Mouse (Mus musculus): ENCODE results near the gene Zfpl1. TPM values are rescaled to one million over a fixed set of nuclear protein-coding genes. Genes with fewer than 3 reads are reported as not detected.
"Not testable (repeated sequence)": the region's sequence is repeated elsewhere in the genome, so short reads cannot be mapped to it uniquely, and the experiment has no call there.

The Zfpl1 gene
- 12.2 and 22.8 TPM in 2 replicates for polyA plus RNA-seq (2011; ENCODE audit: insufficient read depth, insufficient read length, low replicate concordance, missing spikeins)

GRCm38 (mm10) chr19:6084478-6085248, at the start of gene Zfpl1, which contains the start of gene Cdca5:
Gene Zfpl1, minus strand, starts transcription at chr19:6084956.
Gene Cdca5, plus strand, starts transcription at chr19:6084983.
- H3K27ac ChIP-seq (ENCODE audit: control insufficient read depth, insufficient read depth, low read depth, low read length, poor library complexity): peak within 1 kb of the TSS; percentile 61
- under 1% methylated on average over 58 of the region's 58 CpGs for WGBS
- no peaks in the 10 kb centered on the region; the same call in 1 of the 2 replicates for H3K4me1 ChIP-seq (ENCODE audit: control insufficient read depth, insufficient read depth, low read length)
- no peak; the same call in 1 of the 2 replicates for TF ChIP-seq CTCF (IDR thresholded peaks at IDR 0.05; ENCODE audit: control insufficient read depth, insufficient read depth, low read length)
- TF ChIP-seq POLR2A (IDR thresholded peaks at IDR 0.05; ENCODE audit: borderline replicate concordance, control insufficient read depth, low read depth, low read length): peak; percentile 82
- H3K4me3 ChIP-seq (replicated peaks; ENCODE audit: control insufficient read depth, low read depth, low read length): peak within 1 kb of the TSS; percentile 71

GRCm38 (mm10) chr19:6133197-6133596, 48.4 kb upstream of the Zfpl1 start:
- not testable (repeated sequence) for H3K4me1 ChIP-seq (ENCODE audit: control insufficient read depth, insufficient read depth, low read length); H3K27ac ChIP-seq (ENCODE audit: control insufficient read depth, insufficient read depth, low read depth, low read length, poor library complexity); H3K4me3 ChIP-seq (replicated peaks; ENCODE audit: control insufficient read depth, low read depth, low read length)
- 31% methylated on average over 1 of the region's 1 CpGs for WGBS

GRCm38 (mm10) chr19:6132171-6132827, 47.5 kb upstream of the Zfpl1 start:
- 70% methylated on average over 7 of the region's 7 CpGs for WGBS
- Histone ChIP-seq H3K4me3 (replicated peaks; ENCODE audit: control insufficient read depth, low read depth, low read length) (no peak overlapping the region), H3K27ac (ENCODE audit: control insufficient read depth, insufficient read depth, low read depth, low read length, poor library complexity) (peak overlapping the region; percentile 37), H3K4me1 (ENCODE audit: control insufficient read depth, insufficient read depth, low read length) (peaks cover 6% of the 10 kb centered on the region; the same call in 1 of the 2 replicates)
- TF ChIP-seq POLR2A (IDR thresholded peaks at IDR 0.05; ENCODE audit: borderline replicate concordance, control insufficient read depth, low read depth, low read length) (no peak), CTCF (IDR thresholded peaks at IDR 0.05; ENCODE audit: control insufficient read depth, insufficient read depth, low read length) (no peak)

- WGBS: 61% methylated on average over 7 of the region's 7 CpGs
- not testable (repeated sequence) for H3K27ac ChIP-seq (ENCODE audit: control insufficient read depth, insufficient read depth, low read depth, low read length, poor library complexity); H3K4me1 ChIP-seq (ENCODE audit: control insufficient read depth, insufficient read depth, low read length); H3K4me3 ChIP-seq (replicated peaks; ENCODE audit: control insufficient read depth, low read depth, low read length)
These were observed 45.8 kb upstream of the Zfpl1 start for GRCm38 (mm10) chr19:6130414-6131128.

- H3K4me3 ChIP-seq (replicated peaks; ENCODE audit: control insufficient read depth, low read depth, low read length): peak within 1 kb of the TSS; percentile 76
- WGBS: under 1% methylated on average over 32 of the region's 32 CpGs
- peak within 1 kb of the TSS; percentile 96 for H3K27ac ChIP-seq (ENCODE audit: control insufficient read depth, insufficient read depth, low read depth, low read length, poor library complexity)
- TF ChIP-seq POLR2A (IDR thresholded peaks at IDR 0.05; ENCODE audit: borderline replicate concordance, control insufficient read depth, low read depth, low read length) (peak; percentile 78; the same call in 1 of the 2 replicates), CTCF (IDR thresholded peaks at IDR 0.05; ENCODE audit: control insufficient read depth, insufficient read depth, low read length) (no peak)
- peaks cover 2% of the 10 kb centered on the region; the same call in 1 of the 2 replicates for H3K4me1 ChIP-seq (ENCODE audit: control insufficient read depth, insufficient read depth, low read length)
These were observed 43.1 kb upstream of the Zfpl1 start, which contains the start of gene Snx15 for GRCm38 (mm10) chr19:6127760-6128341. Gene Snx15, minus strand, starts transcription at chr19:6128304.

GRCm38 (mm10) chr19:6126789-6127580, 42.2 kb upstream of the Zfpl1 start:
- H3K4me1 ChIP-seq (ENCODE audit: control insufficient read depth, insufficient read depth, low read length): peaks cover 2% of the 10 kb centered on the region; the same call in 1 of the 2 replicates
- H3K27ac ChIP-seq (ENCODE audit: control insufficient read depth, insufficient read depth, low read depth, low read length, poor library complexity): no peak overlapping the region
- peak overlapping the region; percentile 76 for H3K4me3 ChIP-seq (replicated peaks; ENCODE audit: control insufficient read depth, low read depth, low read length)
- TF ChIP-seq CTCF (IDR thresholded peaks at IDR 0.05; ENCODE audit: control insufficient read depth, insufficient read depth, low read length) (no peak), POLR2A (IDR thresholded peaks at IDR 0.05; ENCODE audit: borderline replicate concordance, control insufficient read depth, low read depth, low read length) (no peak)
- 50% methylated on average over 10 of the region's 10 CpGs for WGBS

GRCm38 (mm10) chr19:6126289-6126688, 41.5 kb upstream of the Zfpl1 start:
- peak overlapping the region; percentile 21 for H3K4me3 ChIP-seq (replicated peaks; ENCODE audit: control insufficient read depth, low read depth, low read length)
- no peak overlapping the region for H3K27ac ChIP-seq (ENCODE audit: control insufficient read depth, insufficient read depth, low read depth, low read length, poor library complexity)
- peak; percentile 52 for TF ChIP-seq CTCF (IDR thresholded peaks at IDR 0.05; ENCODE audit: control insufficient read depth, insufficient read depth, low read length)
- TF ChIP-seq POLR2A (IDR thresholded peaks at IDR 0.05; ENCODE audit: borderline replicate concordance, control insufficient read depth, low read depth, low read length): no peak
- 24% methylated on average over 4 of the region's 4 CpGs for WGBS
- H3K4me1 ChIP-seq (ENCODE audit: control insufficient read depth, insufficient read depth, low read length): no peaks in the 10 kb centered on the region; the same call in 1 of the 2 replicates

All from bone marrow, adult 2 months (tissue).